Mouse (Mus musculus): ENCODE data around the gene Neurl1b.

DNA sequence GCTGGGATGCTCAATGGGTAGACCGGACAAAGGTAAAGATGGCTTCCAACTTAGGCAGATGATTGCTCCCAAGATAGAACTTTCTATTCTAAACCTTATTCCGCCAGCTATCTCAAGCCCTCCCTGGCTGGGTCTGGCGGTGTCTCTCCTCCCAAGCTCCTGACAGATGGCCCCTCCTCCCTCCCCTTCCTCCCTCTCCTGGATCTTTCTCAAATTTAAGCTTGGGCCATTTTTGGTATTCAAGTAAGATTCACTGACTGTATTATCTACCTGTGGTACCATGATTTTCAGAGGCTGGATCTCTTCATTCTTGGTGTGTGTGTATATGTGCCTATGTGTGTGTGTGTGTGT, 28.5 kb upstream of the Neurl1b start:
- TF ChIP-seq CTCF (IDR thresholded peaks at IDR 0.05; ENCODE audit: insufficient read depth, low read depth, low read length) (no peak), POLR2A (IDR thresholded peaks at IDR 0.05; ENCODE audit: insufficient read depth, low read depth, low read length) (no peak)

All from olfactory bulb, adult 2 months (tissue).